Mouse (Mus musculus): Measurements from ENCODE around the gene Acaa1b.
A peak's percentile ranks its signal among the peaks of the same experiment; 100 is the strongest.

Gene Acaa1b

GRCm38 (mm10) chr9:119156278-119157201 is at the start of gene Acaa1b:
TSS of gene Acaa1b (minus strand) at chr9:119157093.
- peak; percentile 45 for DNase-seq (ENCODE audit: low spot score)

GRCm38 (mm10) chr9:119206666-119207065 is 49.8 kb upstream of the Acaa1b start:
- no peak for DNase-seq (ENCODE audit: low spot score)

GRCm38 (mm10) chr9:119205756-119206155 is 48.9 kb upstream of the Acaa1b start:
- DNase-seq (ENCODE audit: low spot score), result no peak

- DNase-seq (ENCODE audit: low spot score), result no peak
Measured at GRCm38 (mm10) chr9:119203617-119204016, 46.7 kb upstream of the Acaa1b start.

GRCm38 (mm10) chr9:119201653-119202052 is 44.8 kb upstream of the Acaa1b start:
- no peak for DNase-seq (ENCODE audit: low spot score)

GRCm38 (mm10) chr9:119199151-119199861 is 42.4 kb upstream of the Acaa1b start:
- no peak for DNase-seq (ENCODE audit: low spot score)

GRCm38 (mm10) chr9:119192202-119192990 is 35.5 kb upstream of the Acaa1b start:
- DNase-seq (ENCODE audit: low spot score), result no peak

- peak; percentile 31 for DNase-seq (ENCODE audit: low spot score)
Measured at GRCm38 (mm10) chr9:119181241-119181728, 24.4 kb upstream of the Acaa1b start.

- DNase-seq (ENCODE audit: low spot score), result no peak
Measured at GRCm38 (mm10) chr9:119179292-119179691, 22.4 kb upstream of the Acaa1b start.

GRCm38 (mm10) chr9:119167608-119168007 is 10.7 kb upstream of the Acaa1b start:
- no peak for DNase-seq (ENCODE audit: low spot score)

- DNase-seq (ENCODE audit: low spot score), result no peak
Measured at GRCm38 (mm10) chr9:119165548-119165947, 8.7 kb upstream of the Acaa1b start.

- DNase-seq (ENCODE audit: low spot score), result no peak
Measured at GRCm38 (mm10) chr9:119164743-119165142, 7.8 kb upstream of the Acaa1b start.

GRCm38 (mm10) chr9:119160689-119161088 is 3.8 kb upstream of the Acaa1b start:
- no peak for DNase-seq (ENCODE audit: low spot score)

- DNase-seq (ENCODE audit: low spot score), result no peak
Measured at GRCm38 (mm10) chr9:119158861-119159260, 2.0 kb upstream of the Acaa1b start, which contains the start of gene Gm47289. TSS of gene Gm47289 (plus strand) at chr9:119159161.

GRCm38 (mm10) chr9:119155826-119156225 is 1.1 kb downstream of the Acaa1b start:
- DNase-seq (ENCODE audit: low spot score), result no peak

- no peak for DNase-seq (ENCODE audit: low spot score)
Measured at GRCm38 (mm10) chr9:119155416-119155815, 1.5 kb downstream of the Acaa1b start.

GRCm38 (mm10) chr9:119151751-119152150 is 5.1 kb downstream of the Acaa1b start:
- no peak for DNase-seq (ENCODE audit: low spot score)

GRCm38 (mm10) chr9:119149601-119150000 is 7.3 kb downstream of the Acaa1b start:
- DNase-seq (ENCODE audit: low spot score), result peak; percentile 35

GRCm38 (mm10) chr9:119146098-119146770 is 10.7 kb downstream of the Acaa1b start:
- no peak for DNase-seq (ENCODE audit: low spot score)

- DNase-seq (ENCODE audit: low spot score), result no peak
Measured at GRCm38 (mm10) chr9:119145638-119146037, 11.3 kb downstream of the Acaa1b start.

- no peak for DNase-seq (ENCODE audit: low spot score)
Measured at GRCm38 (mm10) chr9:119145137-119145536, 11.8 kb downstream of the Acaa1b start.

Measured in ovary, adult 18-20 months (tissue).